Mouse (Mus musculus) right cerebral cortex, adult 18-20 months (tissue): ENCODE measurements at regions not wholly inside any gene's neighbourhood (a gene's known extent, or its start where the extent isn't known, plus 50 kb on each side); places are given as distances from the start of the nearest gene placed in this dataset.

Experiments used
- DNase-seq: peaks from one replicate; pipeline ENCODE4 v3.0.0; 2022; ENCODE audit warnings: mixed read lengths

DNA sequence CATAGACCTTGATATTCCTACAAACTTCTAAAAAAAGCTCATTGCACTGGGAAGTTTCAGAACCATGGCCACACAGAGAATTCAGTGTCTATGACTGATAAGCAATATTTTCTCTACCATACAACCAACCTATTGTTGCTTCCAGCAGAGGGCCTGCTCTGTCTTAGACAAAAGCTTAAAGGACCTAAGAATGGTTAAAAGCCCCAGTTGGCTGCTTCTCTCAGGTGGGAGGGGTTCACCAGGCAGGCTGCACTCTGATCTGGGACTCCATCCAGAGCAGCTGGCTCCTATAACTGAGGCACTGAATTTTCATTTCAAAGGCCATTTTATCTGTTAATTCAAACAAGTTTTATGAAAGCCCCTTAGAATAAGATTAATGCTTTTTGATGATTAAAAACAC is 82.1 kb upstream of the Impad1 start:
- peak; percentile 4 for DNase-seq

DNA sequence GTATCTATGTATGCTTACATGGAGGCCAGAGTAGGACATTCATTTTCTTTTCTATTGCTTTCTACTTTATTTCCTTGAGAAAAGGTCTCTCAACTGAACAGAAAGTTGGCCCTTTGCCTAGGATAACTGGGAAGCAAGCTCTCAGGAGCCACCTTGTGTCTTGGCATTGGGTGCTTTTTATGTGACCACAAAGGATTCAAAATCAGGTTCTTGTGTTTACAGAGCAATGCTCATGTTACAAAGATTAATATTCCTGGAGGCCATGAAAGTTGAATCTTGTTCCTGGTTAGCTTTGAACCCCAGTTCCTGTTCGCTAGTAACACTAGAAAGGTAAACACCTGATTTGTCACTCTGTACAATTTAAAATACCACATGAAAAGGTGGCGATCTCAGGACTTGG is 65.2 kb upstream of the Impad1 start:
- no peak for DNase-seq
